Mouse (Mus musculus) CH12.LX (cell line): ENCODE data around the gene Map1lc3b.
A peak's percentile ranks its signal among the peaks of the same experiment; 100 is the strongest.

ENCODE experiments used
- CHD2 ChIP-seq: IDR thresholded peaks from 2 replicates; pipeline ENCODE4 v1.6.1; 2011; ENCODE audit warnings: low read length, improper control_type of control experiment
- CTCF ChIP-seq, 2 experiments: IDR thresholded peaks in 1 of 2; conservative IDR thresholded peaks in 1 of 2; 2 replicates each; pipeline ENCODE4 v1.5.1; 2011 to 2012; ENCODE audit warnings: low read depth in 2 of 2, low read length in 2 of 2, improper control_type of control experiment in 1 of 2, inconsistent platforms in 1 of 2, mild to moderate bottlenecking in 1 of 2, moderate library complexity in 1 of 2
- MAFK ChIP-seq: IDR thresholded peaks from 2 replicates; pipeline ENCODE4 v1.6.1; 2011; ENCODE audit warnings: low read length, improper control_type of control experiment; ENCODE audit not compliant: insufficient replicate concordance
- RCOR1 ChIP-seq: conservative IDR thresholded peaks from 2 replicates; pipeline ENCODE4 v1.6.1; 2012; ENCODE audit warnings: low read depth, mild to moderate bottlenecking, inconsistent platforms, low read length, improper control_type of control experiment
- ZMIZ1 ChIP-seq: IDR thresholded peaks from 2 replicates; pipeline ENCODE4 v1.6.1; 2012; ENCODE audit warnings: low read depth, mild to moderate bottlenecking, inconsistent platforms, low read length, improper control_type of control experiment
- ZNF384 ChIP-seq: IDR thresholded peaks from 2 replicates; pipeline ENCODE4 v1.6.1; 2012; ENCODE audit warnings: low read depth, low read length, improper control_type of control experiment, inconsistent platforms

- TF ChIP-seq RCOR1 (no peak), CTCF (conservative IDR thresholded peaks at IDR 0.05 in 1 of 2, IDR thresholded peaks at IDR 0.05 in 1 of 2; ENCODE audit: low read depth in 2 of 2, low read length in 2 of 2) (no peak), MAFK (no peak), ZMIZ1 (0 out of 2 replicates have a peak, but pooled peaks have one; percentile 10), ZNF384 (no peak), CHD2 (no peak)
Measured at GRCm38 (mm10) chr8:121584730-121585129, 5.4 kb upstream of the Map1lc3b start.
